Mouse (Mus musculus) subcutaneous adipose tissue, adult 2 months (tissue): ENCODE data around the gene Ankrd7. TPM values are rescaled to one million over a fixed set of nuclear protein-coding genes. Genes with fewer than 3 reads are reported as not detected.

Source experiments
- polyA plus RNA-seq: library from polyadenylated mRNA; depleted of rRNA; stranded (reverse); fragments of >200 nt; gene quantifications from 2 replicates; pipeline ENCODE4 v1.2.3, GENCODE M21; 2012; ENCODE audit warnings: low replicate concordance; rRNA removed

The Ankrd7 gene
- polyA plus RNA-seq, result not detected in 2 replicates

DNA sequence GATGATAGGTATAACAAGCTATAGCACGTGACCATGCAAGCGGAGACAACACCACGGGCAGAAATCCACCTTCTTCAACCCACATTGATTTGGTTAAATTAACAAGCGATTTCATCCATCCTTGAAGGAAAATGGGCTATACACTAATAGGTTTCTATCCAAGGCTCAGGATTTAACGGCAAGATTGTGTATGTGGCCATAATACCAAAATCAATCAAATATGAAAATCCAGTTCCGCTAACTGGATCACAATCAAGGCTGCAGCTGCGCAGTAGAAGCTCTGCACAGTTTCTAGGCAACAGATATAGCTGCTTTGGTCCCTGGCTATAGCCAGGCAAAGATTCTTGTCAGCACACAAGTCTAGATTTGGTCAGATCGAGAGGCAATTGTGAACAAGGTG, at the start of gene Ankrd7:
TSS of gene Ankrd7 (plus strand) at position 301 of the 400 bp plus-strand sequence.

DNA sequence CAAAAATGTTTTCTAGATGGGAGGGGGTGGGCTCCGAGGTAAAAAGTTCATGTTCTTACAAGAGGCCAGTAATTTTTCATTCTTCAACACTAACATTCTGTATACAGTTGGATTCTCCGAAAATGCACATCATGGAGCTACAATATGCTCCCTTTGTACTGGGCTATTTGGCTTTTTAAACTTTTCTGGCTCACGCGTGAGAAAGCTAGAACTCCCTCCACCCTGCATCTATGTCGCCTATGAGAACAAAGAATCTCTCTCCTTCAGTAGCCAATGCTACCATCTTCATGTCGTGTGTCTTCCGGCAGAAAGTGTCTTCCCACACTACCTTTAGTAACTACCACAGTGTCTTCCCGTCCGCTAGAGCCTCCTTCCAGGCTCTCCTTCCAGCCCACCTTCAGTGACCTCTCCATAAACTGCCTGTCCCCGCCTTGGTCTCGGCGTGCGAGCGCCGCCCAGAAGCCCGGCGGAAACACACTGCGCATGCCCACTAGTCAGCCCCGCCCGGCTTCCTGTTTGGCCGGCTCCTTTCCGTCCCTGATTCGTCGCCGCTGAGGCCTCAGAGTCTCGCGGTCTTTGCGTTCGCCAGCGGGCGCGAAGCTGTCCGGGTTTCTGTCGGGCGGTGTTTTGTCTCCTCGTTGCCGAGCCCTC, 17.9 kb upstream of the Ankrd7 start, which contains the start of gene Lsm8:
TSS of gene Lsm8 (plus strand) at position 529 of the 651 bp plus-strand sequence.

Other genes with a start within 250 kb of the Ankrd7 start
- 13.5 and 24.0 TPM in 2 replicates for gene Lsm8, start 17.7 kb upstream of the Ankrd7 start, polyA plus RNA-seq